Mouse (Mus musculus) lung, postnatal 10 days (tissue): Measurements from ENCODE around the gene Rnf227.
A peak's percentile ranks its signal among the peaks of the same experiment; 100 is the strongest.
"Not testable (repeated sequence)": the region's sequence is repeated elsewhere in the genome, so short reads cannot be mapped to it uniquely, and the experiment has no call there.

Experiments used
- DNase-seq: peaks from one replicate; pipeline ENCODE4 v3.0.0; 2021

Rnf227 gene

GRCm38 (mm10) chr11:69340161-69341131 lies at the start of gene Rnf227:
Gene Rnf227, plus strand, starts transcription at chr11:69340461.
- peak; percentile 75 for DNase-seq

DNA sequence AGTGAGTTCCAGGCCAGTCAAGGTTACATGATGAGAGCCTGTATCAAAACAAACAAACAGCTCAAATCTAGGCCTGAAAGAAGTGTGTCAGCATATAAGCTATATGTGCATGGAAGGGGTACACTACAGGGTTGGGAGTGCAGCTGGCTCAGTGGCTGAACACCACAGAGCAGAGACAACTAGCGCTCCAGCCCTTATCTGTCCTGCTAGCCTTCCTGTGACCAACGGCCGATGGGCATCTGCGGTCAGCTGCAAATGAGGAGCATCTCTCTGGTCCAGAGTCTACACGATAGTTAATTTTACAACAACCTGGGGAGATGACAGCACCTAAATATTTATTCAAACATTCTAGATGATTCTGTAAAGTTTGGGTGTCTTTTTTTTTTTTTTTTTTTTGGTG lies 49.1 kb upstream of the Rnf227 start:
- no peak for DNase-seq

- no peak for DNase-seq
These were observed 45.0 kb upstream of the Rnf227 start for GRCm38 (mm10) chr11:69295286-69295685.

DNA sequence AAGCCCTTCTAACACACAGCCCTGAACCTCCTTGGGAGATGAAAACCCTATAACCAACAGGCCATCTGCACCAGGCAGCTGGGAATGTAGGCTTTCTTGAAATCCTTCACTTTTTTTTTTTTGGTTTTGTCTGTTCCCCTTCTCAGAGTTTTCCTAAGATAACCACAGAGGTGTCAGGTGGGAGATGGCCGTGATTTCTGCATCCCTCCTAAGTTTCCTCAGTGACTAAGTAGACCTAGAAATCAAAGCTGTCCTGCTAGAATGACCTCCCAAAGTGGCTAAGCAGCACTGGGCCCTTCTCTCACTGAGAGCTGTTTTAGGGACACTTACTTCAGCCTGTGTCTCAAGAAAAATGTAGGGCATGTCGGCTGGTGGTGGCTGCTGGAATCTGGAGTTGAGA lies 42.5 kb upstream of the Rnf227 start:
- DNase-seq, result no peak

DNA sequence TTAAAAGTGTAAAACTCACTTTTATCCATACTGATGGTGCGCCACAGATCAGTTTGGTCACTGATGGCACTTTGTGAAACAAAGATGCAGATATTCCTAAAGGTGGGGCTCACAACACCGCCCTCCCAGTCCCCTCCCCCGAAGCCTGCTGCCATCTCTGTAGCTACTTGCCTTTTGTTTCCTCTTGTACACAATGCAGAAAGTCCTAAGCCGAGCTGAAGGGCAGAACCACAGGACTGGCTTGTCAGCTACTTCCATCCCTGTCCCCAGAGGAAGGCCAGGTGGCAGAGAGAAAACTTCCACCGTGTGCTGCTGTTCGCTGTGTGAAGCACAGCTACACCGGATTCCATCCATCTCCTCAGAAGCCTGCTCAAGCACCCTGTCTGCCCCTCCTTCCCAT lies 42.0 kb upstream of the Rnf227 start:
- no peak for DNase-seq

GRCm38 (mm10) chr11:69302817-69303216 lies 37.4 kb upstream of the Rnf227 start:
- no peak for DNase-seq

DNA sequence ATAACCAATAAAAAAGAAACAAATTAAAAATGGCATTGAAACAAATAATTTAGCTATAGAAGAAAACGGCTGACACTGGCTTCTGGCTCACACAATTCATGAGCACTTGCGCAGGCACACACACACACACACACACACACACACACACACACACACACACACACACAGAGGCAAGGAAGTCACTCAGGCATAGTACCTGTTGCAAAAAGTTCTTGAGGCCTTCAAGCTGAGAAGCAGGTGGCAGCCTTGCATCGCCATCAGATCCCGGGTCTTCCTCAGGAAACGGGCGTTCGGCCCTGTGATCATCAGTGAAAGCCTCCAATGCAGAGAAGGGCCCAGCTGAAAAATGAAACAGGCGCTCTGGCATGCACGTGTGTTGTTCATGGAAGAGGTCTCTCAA lies 35.0 kb upstream of the Rnf227 start:
- DNase-seq, result no peak

DNA sequence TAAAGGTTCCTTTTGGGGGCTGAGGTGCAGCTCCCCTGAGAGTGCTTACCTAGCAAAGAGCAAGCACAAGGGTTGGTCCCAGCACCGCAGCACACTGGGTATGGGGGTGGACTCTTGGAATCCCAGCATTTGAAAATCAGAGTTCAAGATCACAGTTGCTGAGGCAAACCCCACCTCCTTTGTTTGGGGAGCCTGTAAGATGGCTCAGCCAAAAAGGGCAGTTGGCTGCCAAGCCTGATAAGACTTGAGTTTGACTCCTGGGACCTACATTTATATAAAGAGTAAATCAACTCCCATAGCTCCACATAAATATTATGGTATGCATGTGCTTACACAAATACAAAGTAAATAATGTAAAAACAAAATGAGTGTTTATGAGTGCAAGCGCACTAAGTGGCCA lies 34.2 kb upstream of the Rnf227 start:
- DNase-seq, result no peak

DNA sequence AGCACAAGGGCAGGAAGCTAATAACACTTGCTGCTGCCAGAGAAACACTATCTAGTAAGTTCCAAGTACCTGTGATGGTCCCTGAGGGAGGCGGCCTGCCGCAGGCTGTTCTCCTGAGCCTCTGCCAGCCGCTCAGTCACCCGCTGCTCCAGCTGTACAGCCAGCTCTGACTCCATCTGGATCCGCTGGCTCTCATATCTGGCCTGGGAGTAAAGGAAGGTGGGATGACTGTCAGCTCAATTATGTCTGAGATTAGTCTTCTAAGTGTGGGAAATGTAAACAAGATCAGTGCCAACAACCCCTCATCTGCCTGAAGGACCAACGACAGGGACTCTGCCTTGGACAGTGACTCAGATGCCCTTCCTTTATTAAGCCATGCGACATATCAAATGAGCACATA lies 29.0 kb upstream of the Rnf227 start:
- DNase-seq, result no peak

GRCm38 (mm10) chr11:69316361-69316760 lies 23.9 kb upstream of the Rnf227 start:
- DNase-seq, result no peak

GRCm38 (mm10) chr11:69318000-69318399 lies 22.3 kb upstream of the Rnf227 start:
- DNase-seq, result not testable (repeated sequence)

- no peak for DNase-seq
These were observed 18.7 kb upstream of the Rnf227 start for GRCm38 (mm10) chr11:69321580-69321979.

GRCm38 (mm10) chr11:69322010-69322409 lies 18.3 kb upstream of the Rnf227 start:
- no peak for DNase-seq

DNA sequence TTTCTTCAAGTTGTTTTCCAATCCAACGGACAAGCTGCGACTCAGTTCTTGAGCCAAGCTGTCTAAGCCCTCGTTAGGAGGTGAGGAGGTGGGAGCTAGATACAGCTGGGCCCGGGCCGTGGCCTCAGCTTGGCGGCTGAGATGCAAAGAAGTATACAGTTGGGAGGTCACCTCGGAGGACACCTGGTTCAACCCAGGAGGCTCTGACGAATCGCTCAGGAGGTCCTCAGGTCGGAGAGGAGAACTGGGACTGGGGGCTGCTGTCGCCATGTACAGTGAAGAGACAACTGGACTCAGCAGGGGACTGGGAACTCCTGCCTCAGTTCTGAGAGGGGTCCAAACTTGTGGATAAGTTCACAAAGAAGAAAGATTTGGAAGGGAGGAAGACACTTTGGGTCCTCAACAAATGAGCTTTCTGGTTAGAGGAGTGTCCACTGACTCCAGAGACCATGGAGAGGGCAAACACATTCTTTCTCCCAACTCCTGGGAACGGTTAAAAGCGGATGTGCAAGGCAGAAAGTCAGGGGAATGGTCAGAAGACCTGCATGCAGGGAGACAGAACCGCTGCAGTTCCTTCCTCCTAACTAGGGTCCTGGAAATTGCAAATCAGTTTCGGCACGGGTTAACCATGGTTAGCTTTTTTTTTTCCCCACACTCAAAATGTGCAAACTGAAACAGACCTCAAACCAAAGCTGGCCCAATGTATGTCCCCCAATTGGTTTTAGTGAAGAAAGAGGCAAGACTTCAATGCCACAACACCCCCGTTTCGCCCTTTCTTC lies 17.4 kb upstream of the Rnf227 start:
- no peak for DNase-seq

GRCm38 (mm10) chr11:69323667-69324111 lies 16.6 kb upstream of the Rnf227 start, which contains the start of the genes Cntrob and Trappc1:
Gene Cntrob, minus strand, starts transcription at chr11:69323775.
Gene Trappc1, plus strand, starts transcription at chr11:69323980.
- DNase-seq, result peak; percentile 100

DNA sequence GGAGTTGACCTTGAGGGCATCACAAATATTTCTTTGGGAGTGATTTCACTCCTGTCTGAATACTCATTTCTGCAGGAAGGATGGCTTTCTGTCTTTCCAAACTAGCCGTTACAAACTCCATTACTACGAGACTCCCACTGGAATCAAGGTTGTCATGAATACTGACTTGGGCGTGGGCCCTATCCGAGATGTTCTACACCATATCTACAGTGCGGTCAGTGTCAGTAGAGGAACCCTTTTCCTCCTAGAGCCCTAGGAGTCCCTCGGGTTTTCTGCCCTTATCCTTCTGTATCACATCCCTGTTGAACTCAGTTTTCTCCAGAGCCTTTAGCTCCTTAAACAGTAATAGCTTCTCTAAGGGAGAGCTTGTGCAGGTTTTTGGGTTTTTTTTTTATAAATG lies 15.5 kb upstream of the Rnf227 start:
- no peak for DNase-seq

DNA sequence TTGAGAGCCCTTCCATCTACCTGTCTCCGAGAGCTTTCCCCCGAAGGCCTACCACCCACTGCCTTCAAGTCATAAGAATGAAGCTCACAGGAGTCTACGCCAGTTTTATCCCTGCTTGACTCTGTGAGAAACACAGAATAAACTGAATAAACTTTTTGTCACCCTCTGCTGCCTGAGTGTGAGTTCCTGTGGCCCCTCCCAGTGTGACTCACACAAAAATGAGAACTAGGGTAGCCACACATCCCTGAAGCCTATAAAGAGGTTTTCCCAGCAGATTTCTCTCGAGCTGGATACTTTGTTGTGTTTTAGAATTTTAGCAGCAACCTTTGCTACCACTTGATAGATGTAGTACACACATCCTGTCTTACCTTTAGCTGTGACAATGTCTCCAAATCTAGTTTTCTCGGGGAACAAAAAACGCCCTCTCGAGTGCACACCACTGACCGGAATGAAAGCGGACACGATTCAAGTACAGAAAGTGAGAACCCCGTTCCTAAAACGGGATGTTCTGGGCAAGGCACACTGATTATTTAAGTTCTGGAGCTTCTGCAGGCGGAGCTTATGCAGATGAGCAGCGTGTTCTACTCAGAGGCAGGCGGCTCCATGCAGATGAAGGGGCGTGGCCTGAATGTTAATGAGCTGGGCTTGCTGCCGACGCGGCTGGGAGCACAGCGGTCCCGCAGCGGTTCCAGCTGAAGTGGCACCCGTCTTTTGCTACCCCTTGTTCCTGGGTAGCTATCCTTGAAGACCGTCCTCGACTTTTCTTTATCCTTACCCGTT lies 14.4 kb upstream of the Rnf227 start, which contains the start of gene Kcnab3:
Gene Kcnab3, plus strand, starts transcription at position 631 of the 780 bp plus-strand sequence.
- DNase-seq, result peak; percentile 95

DNA sequence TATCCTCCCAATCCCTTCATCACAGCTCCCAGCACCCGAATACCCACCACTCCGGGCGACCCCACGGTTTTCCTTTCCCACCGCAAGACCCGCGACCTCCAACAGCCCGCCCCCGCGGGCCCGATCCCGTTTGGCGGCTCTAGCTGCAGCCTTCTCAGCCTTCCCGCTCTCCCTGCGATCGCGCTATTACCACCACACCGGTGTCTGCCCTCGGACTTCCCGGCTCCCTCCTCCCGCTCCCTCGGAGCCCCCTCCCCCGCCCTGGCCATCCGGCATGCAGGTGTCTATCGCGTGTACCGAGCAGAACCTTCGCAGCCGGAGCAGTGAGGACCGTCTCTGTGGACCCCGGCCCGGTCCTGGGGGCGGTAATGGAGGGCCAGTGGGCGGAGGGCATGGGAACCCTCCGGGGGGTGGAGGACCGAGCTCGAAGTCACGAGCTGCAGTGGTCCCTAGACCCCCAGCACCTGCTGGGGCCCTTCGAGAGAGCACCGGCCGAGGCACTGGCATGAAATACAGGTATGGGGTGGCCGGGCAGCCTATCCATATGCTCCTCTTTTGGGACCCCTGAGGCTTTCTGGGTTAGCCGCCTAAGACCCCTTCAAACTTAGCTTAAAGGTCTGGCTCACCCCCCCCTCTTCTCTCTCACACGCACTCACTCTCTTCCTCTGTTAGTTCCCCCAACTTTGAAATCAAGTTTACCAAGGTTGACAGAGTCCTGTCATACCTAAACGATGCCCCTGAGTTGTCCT lies 13.7 kb upstream of the Rnf227 start:
- DNase-seq, result peak; percentile 38

GRCm38 (mm10) chr11:69327157-69327442 lies 13.2 kb upstream of the Rnf227 start:
- DNase-seq, result no peak

GRCm38 (mm10) chr11:69327648-69328047 lies 12.6 kb upstream of the Rnf227 start:
- no peak for DNase-seq

DNA sequence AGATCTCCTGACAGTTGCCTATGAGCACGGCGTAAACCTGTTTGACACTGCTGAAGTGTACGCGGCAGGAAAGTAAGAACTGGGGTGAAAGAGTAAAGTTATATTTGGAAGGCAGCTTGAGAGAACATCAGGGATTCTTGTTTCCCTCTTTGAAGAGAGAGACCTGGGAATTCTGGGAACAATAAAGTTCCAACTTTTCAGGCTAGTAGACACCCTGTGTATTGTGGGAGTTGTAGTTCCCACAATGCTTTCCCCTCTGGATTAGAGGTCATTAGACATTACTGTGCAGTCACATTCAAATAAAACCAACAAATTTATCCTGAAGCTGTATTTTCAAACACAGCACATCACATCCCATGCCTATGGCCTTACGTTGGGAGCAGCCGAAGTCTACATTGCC lies 11.7 kb upstream of the Rnf227 start:
- no peak for DNase-seq

- DNase-seq, result no peak
These were observed 9.1 kb upstream of the Rnf227 start for GRCm38 (mm10) chr11:69331152-69331551.
